Mouse (Mus musculus) left cerebral cortex, adult 2 months (tissue): ENCODE measurements around the gene Itga9. TPM values are rescaled to one million over a fixed set of nuclear protein-coding genes. Genes with fewer than 3 reads are reported as not detected.

Experiments used
- DNase-seq, 2 experiments: peaks; one replicate each; pipeline ENCODE4 v3.0.0; 2021 to 2022; ENCODE audit warnings: low spot score in 2 of 2, mixed read lengths in 1 of 2; ENCODE audit errors: extremely low spot score in 1 of 2
- H3K27ac ChIP-seq: fragments of 200-600 bp; 2 replicates; pipeline ENCODE4 v1.8.1; 2022
- H3K4me3 ChIP-seq: fragments of 200-600 bp; 2 replicates; pipeline ENCODE4 v1.8.1; 2022
- CTCF ChIP-seq: fragments of 200-600 bp; IDR thresholded peaks from 2 replicates; pipeline ENCODE4 v1.8.1; 2022; ENCODE audit warnings: antibody characterized with exemption, mild to moderate bottlenecking, moderate library complexity
- intact Hi-C: fragments of 180-260 bp; cut with DNase I; formaldehyde crosslinking; loops from one replicate; pipeline ENCODE4 v1.15.1; 2025
- total RNA-seq, 2 experiments: library from RNA; stranded (reverse); gene quantifications; 2 replicates each; pipeline ENCODE4 v1.2.3; 2021

Gene Itga9
- total RNA-seq, 2 experiments from 2014 or later: 8.2 to 8.3 TPM

- no peak for DNase-seq
- TF ChIP-seq CTCF: no peak
- intact Hi-C loops: no loop called here
Measured at GRCm38 (mm10) chr9:118866949-118867348, 260.5 kb downstream of the Itga9 start.

GRCm38 (mm10) chr9:118867851-118868250 lies 261.4 kb downstream of the Itga9 start:
- intact Hi-C loops: no loop called here
- no peak for TF ChIP-seq CTCF
- H3K4me3 ChIP-seq: no peak overlapping the region
- DNase-seq: no peak
- H3K27ac ChIP-seq: no peak overlapping the region

More at GRCm38 (mm10) chr9:118866949-118867348, 260.5 kb downstream of the Itga9 start:
- H3K4me3 ChIP-seq: no peak overlapping the region
- no peak overlapping the region for H3K27ac ChIP-seq

GRCm38 (mm10) chr9:118871089-118871488 lies 264.6 kb downstream of the Itga9 start:
- intact Hi-C loops: loop anchor here (1.0 to 5.0 kb wide), 2 partner anchors 184 to 282 kb away; no protein-coding TSS in a partner anchor
- TF ChIP-seq CTCF: peak; percentile 86
- no peak overlapping the region for H3K27ac ChIP-seq
- no peak overlapping the region for H3K4me3 ChIP-seq
- peak; percentile 34 to 47 for DNase-seq

GRCm38 (mm10) chr9:118873031-118873430 lies 266.5 kb downstream of the Itga9 start:
- no peak for TF ChIP-seq CTCF
- intact Hi-C loops: loop anchor here (5.0 kb wide), 1 partner anchor 186 kb away; no protein-coding TSS in a partner anchor
- H3K4me3 ChIP-seq: no peak overlapping the region
- no peak for DNase-seq
- H3K27ac ChIP-seq: no peak overlapping the region

- intact Hi-C loops: loop anchor here (5.0 kb wide), 1 partner anchor 186 kb away; no protein-coding TSS in a partner anchor
- no peak for DNase-seq
- TF ChIP-seq CTCF: no peak
Measured at GRCm38 (mm10) chr9:118873596-118873995, 267.1 kb downstream of the Itga9 start.

GRCm38 (mm10) chr9:118875705-118876104 lies 269.2 kb downstream of the Itga9 start:
- H3K27ac ChIP-seq: no peak overlapping the region
- intact Hi-C loops: no loop called here
- no peak for DNase-seq
- no peak overlapping the region for H3K4me3 ChIP-seq
- no peak for TF ChIP-seq CTCF

More at GRCm38 (mm10) chr9:118873596-118873995, 267.1 kb downstream of the Itga9 start:
- H3K27ac ChIP-seq: no peak overlapping the region
- no peak overlapping the region for H3K4me3 ChIP-seq

GRCm38 (mm10) chr9:118876902-118877301 lies 270.4 kb downstream of the Itga9 start:
- intact Hi-C loops: no loop called here
- no peak for DNase-seq
- TF ChIP-seq CTCF: no peak
- Histone ChIP-seq H3K4me3 (no peak overlapping the region), H3K27ac (no peak overlapping the region)

- DNase-seq: no peak
- Histone ChIP-seq H3K27ac (no peak overlapping the region), H3K4me3 (no peak overlapping the region)
- intact Hi-C loops: no loop called here
- TF ChIP-seq CTCF: no peak
Measured at GRCm38 (mm10) chr9:118877365-118878008, 271.0 kb downstream of the Itga9 start.

- Histone ChIP-seq H3K4me3 (no peak overlapping the region), H3K27ac (no peak overlapping the region)
- intact Hi-C loops: no loop called here
- no peak for TF ChIP-seq CTCF
- DNase-seq: no peak
Measured at GRCm38 (mm10) chr9:118878596-118878995, 272.1 kb downstream of the Itga9 start.

- TF ChIP-seq CTCF: peak; percentile 55
- H3K4me3 ChIP-seq: no peak overlapping the region
- H3K27ac ChIP-seq: no peak overlapping the region
- intact Hi-C loops: no loop called here
- DNase-seq: no peak
Measured at GRCm38 (mm10) chr9:118881281-118881945, 274.9 kb downstream of the Itga9 start.

GRCm38 (mm10) chr9:118881946-118882284 lies 275.4 kb downstream of the Itga9 start:
- no peak for DNase-seq
- intact Hi-C loops: no loop called here
- H3K27ac ChIP-seq: no peak overlapping the region
- no peak overlapping the region for H3K4me3 ChIP-seq
- no peak for TF ChIP-seq CTCF

GRCm38 (mm10) chr9:118883150-118883549 lies 276.7 kb downstream of the Itga9 start:
- no peak overlapping the region for H3K27ac ChIP-seq
- TF ChIP-seq CTCF: no peak
- H3K4me3 ChIP-seq: no peak overlapping the region
- intact Hi-C loops: no loop called here
- DNase-seq: no peak
